Mouse (Mus musculus): Measurements from ENCODE around the gene Fam98a. TPM values are rescaled to one million over a fixed set of nuclear protein-coding genes. Genes with fewer than 3 reads are reported as not detected.

Fam98a gene
- polyA plus RNA-seq (2012; rRNA removed), result 40.4 and 47.8 TPM in 2 replicates

DNA sequence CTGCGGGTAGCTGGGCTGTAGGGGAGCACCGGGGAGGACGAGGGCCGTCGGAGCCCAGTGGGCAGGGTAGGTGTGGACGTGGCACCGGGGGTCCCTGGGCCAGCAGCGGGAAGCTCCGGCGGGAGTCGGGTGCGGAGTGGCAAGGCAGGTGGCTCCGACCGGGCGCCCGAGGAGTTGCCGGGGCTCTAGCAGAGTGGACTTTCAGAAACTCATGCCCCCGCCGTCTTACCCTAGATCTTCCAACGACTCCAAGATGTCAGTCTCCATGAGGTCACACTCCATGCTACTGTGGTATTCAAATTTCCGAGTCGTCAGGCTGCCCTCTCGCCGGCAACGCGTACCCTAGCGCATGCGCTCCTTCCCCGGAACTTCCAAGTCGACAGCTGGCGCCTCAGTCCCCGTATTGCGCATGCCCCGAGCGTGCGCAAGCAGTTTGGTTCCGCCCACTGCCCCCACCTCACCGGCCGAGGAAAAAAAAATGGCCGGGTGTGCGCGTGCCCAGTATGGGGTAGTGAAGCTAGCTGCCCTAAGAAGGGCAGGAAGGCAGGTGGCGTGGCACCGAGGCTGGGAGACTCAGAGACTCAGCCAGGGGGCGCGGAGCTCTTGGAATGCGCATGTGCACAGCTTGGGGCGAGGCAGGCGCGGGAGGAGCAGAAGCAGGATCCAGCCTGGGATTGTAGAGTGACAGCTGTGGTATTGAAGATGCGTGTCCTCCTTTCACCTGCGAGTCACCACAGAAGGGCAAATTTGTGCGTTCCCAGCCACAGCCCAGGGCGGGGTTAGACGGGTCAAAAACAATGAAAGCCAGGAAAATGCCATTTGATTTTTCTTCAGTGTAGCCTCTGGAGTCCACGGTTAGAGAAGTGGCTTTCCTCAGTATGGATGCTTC lies at the start of gene Fam98a:
TSS of gene Fam98a (minus strand) at position 435 of the 889 bp plus-strand sequence.
- TF ChIP-seq CTCF (IDR thresholded peaks at IDR 0.05; ENCODE audit: borderline replicate concordance, extremely low read depth, insufficient read depth, insufficient read length) (peak; percentile 64; the same call in 1 of the 2 replicates), POLR2A (IDR thresholded peaks at IDR 0.05; ENCODE audit: borderline replicate concordance, extremely low read depth, insufficient read depth, insufficient read length, poor library complexity, severe bottlenecking) (peak; percentile 68; the same call in 1 of the 2 replicates)
- peak; percentile 100 for DNase-seq (ENCODE audit: low read depth)

DNA sequence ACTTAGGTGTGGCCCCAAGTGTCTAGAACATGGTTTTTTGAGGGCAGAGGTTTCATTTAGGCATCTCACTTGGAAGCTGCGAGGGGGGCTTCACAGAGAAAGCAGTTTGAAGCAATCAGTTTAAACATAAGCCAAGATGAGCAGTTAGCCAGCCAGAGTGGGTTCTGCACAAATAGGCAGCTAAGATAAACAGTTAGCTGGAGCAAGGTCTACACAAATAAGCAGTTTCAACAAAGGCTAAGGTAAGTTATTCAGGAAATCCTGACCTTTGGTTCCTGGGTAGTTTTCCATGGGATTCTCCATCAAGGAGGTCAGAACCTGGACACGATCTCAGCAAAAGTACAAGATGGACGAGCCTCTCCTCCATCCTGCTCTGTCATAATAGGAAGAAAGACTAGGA lies 46.9 kb upstream of the Fam98a start:
- no peak for DNase-seq (ENCODE audit: low read depth)
- TF ChIP-seq POLR2A (IDR thresholded peaks at IDR 0.05; ENCODE audit: borderline replicate concordance, extremely low read depth, insufficient read depth, insufficient read length, poor library complexity, severe bottlenecking) (no peak), CTCF (IDR thresholded peaks at IDR 0.05; ENCODE audit: borderline replicate concordance, extremely low read depth, insufficient read depth, insufficient read length) (no peak)

DNA sequence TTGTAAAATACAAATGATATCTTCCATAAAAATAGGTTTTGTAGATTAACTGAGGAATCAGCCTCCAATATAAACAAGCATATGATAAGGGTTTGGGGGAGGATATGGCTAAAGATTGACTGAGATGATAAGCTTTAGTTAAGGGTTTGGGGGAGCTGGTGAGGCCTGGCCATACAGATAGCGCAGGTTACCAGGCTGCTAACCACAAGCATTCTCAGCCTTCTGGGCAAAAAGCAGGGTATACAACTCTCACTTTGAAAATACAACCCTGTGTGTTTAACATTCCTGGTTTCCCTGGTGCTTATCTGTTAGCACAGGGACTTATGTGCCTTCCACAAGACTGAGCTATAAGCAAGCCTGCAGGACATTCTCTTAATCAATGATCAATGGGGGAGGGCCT lies 31.0 kb upstream of the Fam98a start:
- TF ChIP-seq POLR2A (IDR thresholded peaks at IDR 0.05; ENCODE audit: borderline replicate concordance, extremely low read depth, insufficient read depth, insufficient read length, poor library complexity, severe bottlenecking) (no peak), CTCF (IDR thresholded peaks at IDR 0.05; ENCODE audit: borderline replicate concordance, extremely low read depth, insufficient read depth, insufficient read length) (no peak)
- no peak for DNase-seq (ENCODE audit: low read depth)

DNA sequence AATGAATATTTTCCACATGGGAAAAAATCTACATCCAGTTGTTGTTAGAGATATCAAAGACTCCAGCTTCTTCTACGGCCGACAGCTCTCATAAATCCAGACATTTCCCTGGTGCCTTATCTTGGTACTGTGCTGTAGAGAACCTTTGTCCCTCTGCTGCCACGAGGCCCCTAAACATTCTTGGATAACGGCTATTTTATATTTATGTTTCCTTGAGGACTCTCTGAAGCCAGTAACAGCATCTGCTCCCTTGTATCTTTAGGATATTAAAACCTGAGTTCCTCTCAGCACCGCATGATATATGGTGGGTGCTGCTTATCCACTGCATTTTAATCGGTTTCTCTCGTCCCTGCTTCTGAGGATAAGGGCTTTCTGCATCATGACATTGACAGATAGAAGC lies 23.9 kb upstream of the Fam98a start:
- TF ChIP-seq CTCF (IDR thresholded peaks at IDR 0.05; ENCODE audit: borderline replicate concordance, extremely low read depth, insufficient read depth, insufficient read length), result no peak
- TF ChIP-seq POLR2A (IDR thresholded peaks at IDR 0.05; ENCODE audit: borderline replicate concordance, extremely low read depth, insufficient read depth, insufficient read length, poor library complexity, severe bottlenecking), result no peak
- DNase-seq (ENCODE audit: low read depth), result no peak

DNA sequence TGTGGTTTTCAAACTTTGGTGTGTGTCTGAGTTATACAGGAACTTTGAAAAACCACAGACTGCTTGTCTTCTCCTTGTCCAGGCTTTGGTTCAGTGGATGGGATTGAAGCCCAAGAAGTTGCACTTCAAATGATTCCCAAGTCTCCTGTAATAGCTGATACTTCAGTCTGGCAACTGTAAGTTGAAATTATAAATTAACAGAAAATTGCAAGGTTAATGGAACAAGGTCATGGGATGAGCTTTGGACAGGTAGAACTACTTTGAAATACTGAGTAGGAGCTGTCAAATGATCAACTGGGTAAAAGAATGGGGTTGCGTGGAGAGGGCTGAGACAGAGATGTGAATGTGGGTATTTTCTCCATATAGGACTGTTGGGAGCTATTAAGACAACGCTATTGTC lies 6.3 kb upstream of the Fam98a start:
- TF ChIP-seq POLR2A (IDR thresholded peaks at IDR 0.05; ENCODE audit: borderline replicate concordance, extremely low read depth, insufficient read depth, insufficient read length, poor library complexity, severe bottlenecking), result no peak
- DNase-seq (ENCODE audit: low read depth), result no peak

DNA sequence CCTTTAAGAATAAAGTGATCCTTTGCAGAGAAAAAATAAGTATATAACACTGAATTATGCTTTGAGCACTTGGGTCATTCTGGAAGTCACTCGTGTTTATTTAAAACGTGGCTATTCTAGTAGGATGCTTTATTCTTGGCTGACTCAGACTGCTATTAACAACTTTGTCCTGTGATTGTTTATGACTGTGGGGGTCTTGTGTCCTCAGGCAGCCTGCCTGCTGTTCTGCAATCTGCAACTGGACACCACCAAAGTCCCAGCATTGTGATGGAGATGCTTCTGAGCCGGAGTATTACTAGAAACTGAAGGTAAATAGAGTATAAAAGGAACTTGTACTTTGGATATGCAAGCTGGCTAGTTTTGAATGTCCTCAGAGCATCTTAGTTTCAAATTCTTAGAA lies 5.3 kb upstream of the Fam98a start:
- DNase-seq (ENCODE audit: low read depth), result no peak
- TF ChIP-seq CTCF (IDR thresholded peaks at IDR 0.05; ENCODE audit: borderline replicate concordance, extremely low read depth, insufficient read depth, insufficient read length) (no peak), POLR2A (IDR thresholded peaks at IDR 0.05; ENCODE audit: borderline replicate concordance, extremely low read depth, insufficient read depth, insufficient read length, poor library complexity, severe bottlenecking) (no peak)

DNA sequence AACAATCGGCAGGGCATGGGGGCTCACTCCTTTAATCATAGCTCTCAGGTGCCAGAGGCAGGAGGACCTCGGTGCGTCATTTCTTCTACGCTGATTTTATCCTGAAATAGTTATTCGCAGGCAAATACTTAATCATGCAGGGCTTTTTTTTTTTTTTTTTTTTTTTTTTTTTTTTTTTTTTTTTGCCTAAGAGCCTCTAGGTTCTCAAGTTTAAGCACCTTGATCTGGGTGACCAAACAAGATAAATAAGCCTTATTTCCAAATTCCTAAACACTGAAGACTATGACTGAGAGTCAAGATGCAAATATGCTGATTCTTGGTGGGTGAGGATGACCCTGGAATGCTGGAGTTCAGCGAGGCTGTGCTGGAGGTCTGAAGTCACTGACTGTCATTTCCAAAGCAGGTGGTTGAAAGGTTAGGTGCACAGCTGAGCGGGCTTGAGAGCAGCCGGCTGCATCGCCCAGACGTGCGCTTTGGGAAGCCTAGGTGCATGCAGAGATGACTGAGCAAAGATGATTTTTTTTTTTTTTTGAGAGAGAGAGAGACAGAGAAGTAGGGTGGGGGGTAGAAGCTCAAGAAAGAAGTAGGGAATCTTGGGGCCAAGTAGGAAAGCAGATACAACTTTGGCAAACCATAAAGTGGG lies 854 bp downstream of the Fam98a start:
- DNase-seq (ENCODE audit: low read depth), result no peak
- TF ChIP-seq POLR2A (IDR thresholded peaks at IDR 0.05; ENCODE audit: borderline replicate concordance, extremely low read depth, insufficient read depth, insufficient read length, poor library complexity, severe bottlenecking), result no peak
- no peak for TF ChIP-seq CTCF (IDR thresholded peaks at IDR 0.05; ENCODE audit: borderline replicate concordance, extremely low read depth, insufficient read depth, insufficient read length)

DNA sequence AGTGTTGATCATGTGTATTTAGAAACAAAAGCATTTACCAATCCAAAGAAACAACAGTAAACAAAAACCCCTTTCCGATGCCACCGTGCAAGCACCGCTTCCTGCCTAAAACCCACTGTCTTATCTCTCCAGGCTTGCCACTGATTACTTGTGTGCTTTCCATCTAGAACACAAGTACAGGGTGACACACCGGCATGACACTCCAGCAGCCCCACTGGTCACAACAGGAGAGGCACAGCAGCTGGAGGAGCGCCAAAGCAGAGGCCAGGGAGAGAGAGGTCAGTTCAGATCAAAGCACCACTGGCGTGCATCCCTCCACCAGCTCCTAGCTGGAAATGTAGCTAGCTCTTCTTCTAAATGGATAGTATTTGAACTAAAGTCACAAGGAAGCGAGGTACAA lies 7.5 kb downstream of the Fam98a start:
- TF ChIP-seq CTCF (IDR thresholded peaks at IDR 0.05; ENCODE audit: borderline replicate concordance, extremely low read depth, insufficient read depth, insufficient read length), result no peak
- no peak for TF ChIP-seq POLR2A (IDR thresholded peaks at IDR 0.05; ENCODE audit: borderline replicate concordance, extremely low read depth, insufficient read depth, insufficient read length, poor library complexity, severe bottlenecking)
- no peak for DNase-seq (ENCODE audit: low read depth)

DNA sequence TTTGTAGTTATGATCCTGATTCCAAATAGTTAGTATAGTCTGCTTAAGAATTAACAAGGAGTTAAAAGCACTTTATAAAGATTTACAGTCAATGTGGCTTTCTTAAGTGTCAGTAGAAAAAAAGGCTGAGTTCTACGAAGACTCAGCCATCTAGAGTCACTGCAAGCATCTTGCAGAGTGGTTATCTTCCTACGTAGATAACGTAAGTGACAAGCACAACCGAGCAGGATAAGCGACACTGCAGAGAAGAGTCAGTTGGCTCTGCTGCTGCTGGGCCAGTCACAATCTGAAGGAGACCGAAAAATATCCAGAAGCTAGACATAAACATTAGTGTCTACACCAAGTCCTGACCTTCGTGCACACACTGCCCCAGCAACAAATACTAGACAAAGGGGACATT lies 8.3 kb downstream of the Fam98a start:
- no peak for DNase-seq (ENCODE audit: low read depth)
- TF ChIP-seq CTCF (IDR thresholded peaks at IDR 0.05; ENCODE audit: borderline replicate concordance, extremely low read depth, insufficient read depth, insufficient read length), result no peak
- TF ChIP-seq POLR2A (IDR thresholded peaks at IDR 0.05; ENCODE audit: borderline replicate concordance, extremely low read depth, insufficient read depth, insufficient read length, poor library complexity, severe bottlenecking), result no peak

DNA sequence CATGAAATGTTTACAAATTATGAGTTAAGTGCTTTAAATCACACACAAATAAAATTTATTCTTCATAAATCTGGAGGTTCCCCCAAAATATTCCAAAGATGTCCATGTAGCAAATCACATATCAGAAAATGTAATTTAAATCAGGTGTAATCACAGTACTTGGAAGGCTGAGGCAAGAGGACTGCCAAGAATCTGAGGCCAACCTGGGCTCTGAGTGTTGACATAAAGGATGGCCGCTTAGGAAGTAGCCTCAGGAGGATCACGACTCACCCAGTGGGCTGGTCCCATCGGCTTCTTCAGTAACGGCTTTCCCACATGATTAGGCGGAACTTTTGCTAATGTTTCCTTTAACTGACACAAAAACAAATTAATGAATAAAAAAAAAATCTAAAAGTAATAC lies 11.9 kb downstream of the Fam98a start:
- TF ChIP-seq POLR2A (IDR thresholded peaks at IDR 0.05; ENCODE audit: borderline replicate concordance, extremely low read depth, insufficient read depth, insufficient read length, poor library complexity, severe bottlenecking) (no peak), CTCF (IDR thresholded peaks at IDR 0.05; ENCODE audit: borderline replicate concordance, extremely low read depth, insufficient read depth, insufficient read length) (no peak)

DNA sequence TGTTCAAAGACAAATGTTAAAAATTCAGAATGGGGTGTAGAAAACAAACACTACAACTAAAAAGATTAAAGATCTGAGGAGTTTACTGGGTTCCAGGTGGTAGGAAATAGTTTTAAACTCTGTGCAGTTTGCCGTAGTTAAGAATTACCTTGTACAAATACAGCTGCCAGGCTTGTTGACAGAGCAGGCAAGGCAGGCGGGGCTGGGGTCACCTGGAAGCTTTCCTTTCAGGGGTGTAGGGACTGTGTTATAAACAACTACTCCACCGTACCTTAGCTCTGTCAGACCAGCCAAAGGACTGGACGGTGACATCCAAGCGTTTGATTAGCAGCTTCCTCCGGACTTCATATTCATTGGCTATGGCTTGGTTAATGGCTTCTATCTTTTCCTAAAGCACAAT lies 12.6 kb downstream of the Fam98a start:
- no peak for DNase-seq (ENCODE audit: low read depth)

More for the DNA sequence above, 11.9 kb downstream of the Fam98a start:
- DNase-seq (ENCODE audit: low read depth), result no peak

More for the DNA sequence above, 12.6 kb downstream of the Fam98a start:
- TF ChIP-seq POLR2A (IDR thresholded peaks at IDR 0.05; ENCODE audit: borderline replicate concordance, extremely low read depth, insufficient read depth, insufficient read length, poor library complexity, severe bottlenecking) (no peak), CTCF (IDR thresholded peaks at IDR 0.05; ENCODE audit: borderline replicate concordance, extremely low read depth, insufficient read depth, insufficient read length) (no peak)
